Mouse (Mus musculus) heart, embryonic 11.5 days (tissue): ENCODE measurements around the gene 3110009E18Rik. TPM values are rescaled to one million over a fixed set of nuclear protein-coding genes. Genes with fewer than 3 reads are reported as not detected.

Source experiments
- ATAC-seq: fragments of 200-750 bp; cut with Nextera tagmentation; replicated peaks from 2 replicates; pipeline ENCODE4 v1.8.0; 2017; ENCODE audit warnings: moderate library complexity; ENCODE audit not compliant: insufficient number of reproducible peaks, low FRiP score, low TSS enrichment
- H3K27ac ChIP-seq: fragments of 300-500 bp; sonication (generic); 2 replicates; pipeline ENCODE4 v1.5.1; 2014; ENCODE audit warnings: mild to moderate bottlenecking, low read depth, low read length
- H3K27me3 ChIP-seq: fragments of 300-500 bp; sonication (generic); 2 replicates; pipeline ENCODE4 v1.6.1; 2014; ENCODE audit warnings: mild to moderate bottlenecking, low read length, mixed read lengths; ENCODE audit not compliant: control insufficient read depth, insufficient read depth
- H3K36me3 ChIP-seq: fragments of 300-500 bp; sonication (generic); 2 replicates; pipeline ENCODE4 v1.6.1; 2014; ENCODE audit warnings: mild to moderate bottlenecking, low read length, moderate library complexity, mixed read lengths; ENCODE audit not compliant: control insufficient read depth, insufficient read depth
- H3K4me1 ChIP-seq: fragments of 300-500 bp; sonication (generic); 2 replicates; pipeline ENCODE4 v1.6.1; 2014; ENCODE audit warnings: low read length; ENCODE audit not compliant: control insufficient read depth, insufficient read depth
- H3K4me2 ChIP-seq: fragments of 300-500 bp; sonication (generic); 2 replicates; pipeline ENCODE4 v1.6.1; 2014; ENCODE audit warnings: mild to moderate bottlenecking, moderate library complexity
- H3K4me3 ChIP-seq: fragments of 300-500 bp; sonication (generic); 2 replicates; pipeline ENCODE4 v1.5.1; 2014; ENCODE audit warnings: low read depth, low read length
- H3K9ac ChIP-seq: fragments of 300-500 bp; sonication (generic); 2 replicates; pipeline ENCODE4 v1.6.1; 2014; ENCODE audit warnings: mild to moderate bottlenecking, low read depth, low read length, moderate library complexity
- H3K9me3 ChIP-seq: fragments of 300-500 bp; sonication (generic); replicated peaks from 2 replicates; pipeline ENCODE4 v1.6.1; 2016; ENCODE audit warnings: low read length; ENCODE audit not compliant: control insufficient read depth
- WGBS: fragments of 180-500 bp; shearing (Covaris S2); extraction: QIAGEN DNeasy Blood & Tissue Kit; methylation state at CpG from one replicate; pipeline ENCODE4 v1.1.7; 2014; ENCODE audit not compliant: insufficient replicate concordance; 5-methylcytosine and 5-hydroxymethylcytosine counted together
- polyA plus RNA-seq: library from polyadenylated mRNA; unstranded; fragments of >200 nt; fragmentation: Nextera tagmentation; extraction: Ambion mirVana; gene quantifications from 2 replicates; pipeline ENCODE4 v1.2.1, GENCODE M21; 2014

The 3110009E18Rik gene
- polyA plus RNA-seq, 1 experiment from 2014 or later = 13.1 TPM

DNA sequence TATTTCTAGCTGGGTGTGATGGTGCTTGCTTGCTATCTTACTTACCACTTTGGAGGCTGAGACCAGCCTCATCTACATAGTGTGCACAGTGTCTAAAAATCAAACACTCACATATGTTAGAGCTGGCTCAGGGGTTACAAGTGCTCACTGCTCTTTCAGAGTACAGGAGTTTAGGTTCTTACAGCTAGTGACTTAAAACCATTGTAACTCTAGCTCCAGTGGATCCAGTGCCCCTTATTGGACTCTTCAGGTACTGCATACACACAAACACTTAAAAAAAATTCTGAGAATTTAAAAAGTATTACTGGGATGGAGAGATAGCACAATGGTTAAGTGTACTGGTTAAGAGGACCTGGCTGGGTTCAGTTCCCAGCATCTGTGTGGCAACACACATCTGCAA is 26.0 kb downstream of the 3110009E18Rik start:
- no peaks in the 10 kb centered on the region for H3K36me3 ChIP-seq
- no peak overlapping the region for H3K4me2 ChIP-seq
- no peaks in the 10 kb centered on the region for H3K9me3 ChIP-seq
- no peak overlapping the region for H3K9ac ChIP-seq
- no peak overlapping the region for H3K4me3 ChIP-seq
- no peaks in the 10 kb centered on the region for H3K4me1 ChIP-seq
- ATAC-seq = no peak
- no peaks in the 10 kb centered on the region; the same call in 1 of the 2 replicates for H3K27me3 ChIP-seq
- H3K27ac ChIP-seq = no peak overlapping the region

DNA sequence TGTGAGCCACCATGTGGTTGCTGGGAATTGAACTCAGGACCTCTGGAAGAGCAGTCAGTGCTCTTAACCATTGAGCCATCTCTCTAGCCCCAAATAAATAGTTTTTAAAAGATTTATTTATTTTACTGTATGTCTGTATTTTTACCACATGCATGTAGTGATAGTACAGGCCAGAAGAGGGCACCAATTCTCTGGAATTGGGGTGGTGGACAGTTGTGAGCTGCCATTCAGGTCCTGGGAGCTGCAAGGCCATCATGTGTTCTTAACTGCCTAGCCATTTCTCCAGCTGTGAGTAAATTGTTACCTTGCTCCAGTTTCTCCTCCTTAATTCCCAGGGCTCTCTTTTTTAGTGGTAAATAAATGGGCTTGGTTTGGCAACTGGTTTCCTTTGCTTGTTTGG is 33.2 kb downstream of the 3110009E18Rik start:
- no peak overlapping the region for H3K27ac ChIP-seq
- H3K4me2 ChIP-seq = no peak overlapping the region
- no peak overlapping the region for H3K9ac ChIP-seq
- H3K36me3 ChIP-seq = no peaks in the 10 kb centered on the region
- no peak for ATAC-seq
- H3K9me3 ChIP-seq = no peaks in the 10 kb centered on the region
- H3K27me3 ChIP-seq = no peaks in the 10 kb centered on the region
- H3K4me3 ChIP-seq = no peak overlapping the region
- H3K4me1 ChIP-seq = no peaks in the 10 kb centered on the region

DNA sequence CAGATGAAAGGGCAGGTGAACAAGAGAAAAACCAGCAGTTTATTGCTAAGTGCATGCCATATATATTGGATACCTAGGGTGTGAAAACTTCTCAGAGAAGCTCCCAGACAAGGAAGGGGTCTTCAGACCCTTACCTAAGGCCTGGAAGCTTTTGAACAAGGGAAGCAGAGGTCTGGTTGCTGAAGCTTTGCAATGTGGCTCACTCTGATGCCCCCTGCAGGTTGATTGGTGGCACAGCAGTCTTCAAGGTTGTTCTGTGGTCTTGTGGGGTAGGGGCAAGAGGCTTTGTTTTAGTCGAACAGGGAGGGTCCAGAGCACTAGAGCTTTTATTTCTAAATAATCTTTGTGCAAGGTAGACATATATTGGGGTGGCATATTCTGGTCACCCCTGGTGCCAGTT is 34.3 kb downstream of the 3110009E18Rik start:
- Histone ChIP-seq H3K27me3 (no peaks in the 10 kb centered on the region), H3K9ac (no peak overlapping the region), H3K4me3 (no peak overlapping the region), H3K4me2 (no peak overlapping the region), H3K4me1 (no peaks in the 10 kb centered on the region), H3K36me3 (no peaks in the 10 kb centered on the region), H3K27ac (no peak overlapping the region), H3K9me3 (no peaks in the 10 kb centered on the region)
- no peak for ATAC-seq
- WGBS = 14% methylated on average over 1 of the region's 1 CpGs

DNA sequence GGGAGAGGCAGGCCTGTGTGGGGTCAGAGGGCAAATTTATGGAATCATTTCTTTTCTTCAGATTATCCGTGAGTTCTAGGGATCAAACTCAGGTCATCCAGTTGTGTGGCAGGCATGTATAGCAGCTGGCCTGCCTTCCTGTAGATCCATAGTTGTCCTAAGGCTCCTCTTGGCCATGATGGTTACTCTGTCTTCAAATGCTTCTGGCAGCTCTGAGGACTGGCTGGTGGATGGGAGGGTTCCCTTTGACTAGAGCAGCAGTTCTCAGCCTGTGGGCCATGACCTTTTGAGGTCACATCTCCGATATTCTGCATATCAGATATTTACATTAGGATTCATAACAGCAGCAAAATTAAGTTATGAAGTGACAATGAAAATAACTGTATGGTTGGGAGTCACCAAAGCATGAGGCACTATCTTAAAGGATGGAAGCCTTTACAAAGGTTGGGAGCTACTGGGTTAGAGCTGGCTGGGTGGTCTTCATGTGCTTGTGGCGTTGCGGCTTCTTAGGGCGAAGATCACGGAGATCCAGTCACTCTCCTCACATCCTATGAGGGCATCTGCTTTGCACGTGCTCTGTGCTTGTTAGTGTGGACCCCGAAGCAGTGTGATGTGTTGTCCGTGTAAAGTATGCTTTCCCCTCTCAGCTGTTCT is 37.6 kb downstream of the 3110009E18Rik start:
- no peak overlapping the region for H3K4me3 ChIP-seq
- H3K4me1 ChIP-seq = no peaks in the 10 kb centered on the region
- no peak for ATAC-seq
- no peaks in the 10 kb centered on the region for H3K27me3 ChIP-seq
- 81% methylated on average over 9 of the region's 9 CpGs for WGBS
- H3K27ac ChIP-seq = no peak overlapping the region
- no peaks in the 10 kb centered on the region; the same call in 1 of the 2 replicates for H3K36me3 ChIP-seq
- no peak overlapping the region for H3K4me2 ChIP-seq
- no peak overlapping the region for H3K9ac ChIP-seq
- H3K9me3 ChIP-seq = no peaks in the 10 kb centered on the region

DNA sequence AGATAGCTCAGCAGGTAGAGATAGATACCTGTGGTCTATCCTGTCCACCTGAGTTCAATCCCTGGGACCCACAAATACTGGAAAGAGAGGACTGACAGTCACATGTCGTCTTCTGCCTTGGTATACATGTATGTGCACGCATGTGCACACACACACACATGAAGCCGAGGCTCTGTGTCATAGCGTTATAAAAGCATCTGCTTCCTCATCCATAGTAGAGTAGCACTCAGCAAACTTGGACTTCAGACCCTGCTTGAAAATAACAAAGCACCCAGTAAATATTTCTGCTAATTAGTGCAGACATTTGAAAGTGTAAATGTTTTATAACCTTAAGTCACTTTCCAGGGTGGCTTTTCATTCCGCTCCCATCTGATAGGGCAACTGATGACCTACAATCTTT is 40.5 kb downstream of the 3110009E18Rik start:
- Histone ChIP-seq H3K4me1 (no peaks in the 10 kb centered on the region), H3K4me3 (no peak overlapping the region), H3K9me3 (no peaks in the 10 kb centered on the region), H3K27me3 (no peaks in the 10 kb centered on the region), H3K4me2 (no peak overlapping the region), H3K27ac (no peak overlapping the region), H3K36me3 (no peaks in the 10 kb centered on the region; the same call in 1 of the 2 replicates), H3K9ac (no peak overlapping the region)
- ATAC-seq = no peak
- WGBS = 89% methylated on average over 5 of the region's 5 CpGs

DNA sequence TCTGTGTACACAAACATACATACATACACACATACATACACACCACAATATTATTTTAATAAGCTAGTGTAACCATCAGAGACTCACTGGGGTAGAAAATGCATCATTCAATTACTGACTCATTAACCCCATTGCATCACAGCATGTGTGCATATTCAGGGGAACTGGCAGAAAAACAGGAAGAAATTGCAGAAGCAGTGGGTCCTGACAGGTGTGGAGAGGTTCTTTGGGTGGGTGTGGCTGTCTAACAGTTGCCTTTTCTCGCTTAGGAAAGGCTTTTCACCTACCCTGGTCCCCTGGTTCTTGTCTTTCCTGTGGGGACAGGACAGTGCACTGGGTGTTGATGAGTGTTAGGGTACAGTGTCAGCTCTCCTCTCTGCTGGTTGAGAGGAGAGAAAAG is 41.6 kb downstream of the 3110009E18Rik start:
- Histone ChIP-seq H3K4me2 (no peak overlapping the region), H3K9ac (no peak overlapping the region), H3K9me3 (no peaks in the 10 kb centered on the region), H3K27me3 (no peaks in the 10 kb centered on the region), H3K4me3 (no peak overlapping the region), H3K4me1 (no peaks in the 10 kb centered on the region), H3K27ac (no peak overlapping the region), H3K36me3 (no peaks in the 10 kb centered on the region; the same call in 1 of the 2 replicates)
- 46% methylated on average over 1 of the region's 1 CpGs for WGBS
- no peak for ATAC-seq

DNA sequence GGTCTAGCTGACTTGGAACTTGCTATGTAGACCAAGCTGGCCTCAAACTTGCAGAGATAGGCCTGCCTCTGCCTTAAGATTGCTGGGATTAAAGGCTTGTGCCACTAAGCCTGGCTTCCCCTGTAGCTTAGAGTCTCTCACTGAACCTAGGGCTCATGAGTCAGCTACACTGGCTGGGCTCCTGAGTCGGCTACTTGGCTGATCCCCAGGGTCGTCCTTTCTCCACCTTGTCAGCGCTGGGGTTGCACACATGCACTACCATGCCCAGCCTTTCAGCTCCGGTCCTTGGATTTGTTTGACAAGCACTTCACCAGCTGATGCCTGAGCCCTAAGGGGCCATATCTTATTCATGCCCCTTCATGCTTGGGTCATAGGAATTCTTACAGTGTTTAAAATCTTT is 47.0 kb downstream of the 3110009E18Rik start:
- Histone ChIP-seq H3K36me3 (no peaks in the 10 kb centered on the region), H3K4me2 (no peak overlapping the region), H3K27ac (no peak overlapping the region), H3K9me3 (no peaks in the 10 kb centered on the region), H3K4me1 (no peaks in the 10 kb centered on the region), H3K4me3 (no peak overlapping the region), H3K27me3 (no peaks in the 10 kb centered on the region), H3K9ac (no peak overlapping the region)
- WGBS = 59% methylated on average over 4 of the region's 4 CpGs
- no peak for ATAC-seq

DNA sequence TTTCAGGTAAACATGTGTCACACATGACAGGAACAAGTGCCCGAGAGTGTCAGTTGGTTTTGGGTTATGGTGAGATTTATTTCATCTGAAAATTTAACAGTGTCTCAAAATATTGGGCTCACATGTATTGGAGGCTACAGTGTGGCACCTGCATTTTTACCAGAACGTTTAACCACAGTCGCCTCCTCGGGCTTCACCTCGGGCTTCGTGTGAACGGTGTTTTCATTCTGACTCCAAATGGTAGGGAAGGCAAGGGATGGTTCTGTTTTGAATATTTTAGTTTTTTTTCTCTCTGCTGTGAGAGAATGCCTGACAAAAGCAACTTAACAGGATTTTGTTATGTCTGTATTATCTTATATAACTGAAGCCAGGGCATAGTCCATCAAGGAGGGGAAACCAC is 47.7 kb downstream of the 3110009E18Rik start:
- Histone ChIP-seq H3K4me1 (no peaks in the 10 kb centered on the region), H3K36me3 (no peaks in the 10 kb centered on the region), H3K4me3 (no peak overlapping the region), H3K9me3 (no peaks in the 10 kb centered on the region), H3K27me3 (no peaks in the 10 kb centered on the region), H3K4me2 (no peak overlapping the region), H3K9ac (no peak overlapping the region), H3K27ac (no peak overlapping the region)
- ATAC-seq = no peak
- 84% methylated on average over 7 of the region's 7 CpGs for WGBS

DNA sequence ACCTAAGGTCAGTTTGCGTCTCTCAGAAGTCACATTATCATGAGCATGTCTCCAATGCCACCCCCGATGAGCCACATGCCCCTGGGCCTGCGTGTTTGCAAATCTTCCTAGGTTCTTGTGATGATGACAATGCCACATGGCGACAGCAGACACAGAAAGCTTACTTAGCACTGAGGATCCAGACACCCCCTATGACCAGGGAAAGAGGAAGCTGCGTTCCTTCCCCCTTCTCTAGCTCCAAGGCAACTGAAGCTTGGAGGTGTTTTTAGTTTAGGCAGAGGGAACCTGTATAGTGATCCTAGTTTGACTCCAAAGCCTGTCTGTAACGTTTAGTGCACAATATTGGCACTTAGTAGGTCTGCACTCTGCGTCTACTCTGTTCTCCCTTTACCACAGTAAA is 49.3 kb downstream of the 3110009E18Rik start:
- Histone ChIP-seq H3K9ac (no peak overlapping the region), H3K4me2 (no peak overlapping the region), H3K27me3 (no peaks in the 10 kb centered on the region), H3K27ac (no peak overlapping the region), H3K9me3 (no peaks in the 10 kb centered on the region), H3K4me1 (no peaks in the 10 kb centered on the region), H3K4me3 (no peak overlapping the region), H3K36me3 (no peaks in the 10 kb centered on the region)
- WGBS = 81% methylated on average over 7 of the region's 7 CpGs
- no peak for ATAC-seq
